Mouse (Mus musculus) heart, adult 2 months (tissue): ENCODE data around the gene E130116L18Rik.
"Not testable (repeated sequence)": the region's sequence is repeated elsewhere in the genome, so short reads cannot be mapped to it uniquely, and the experiment has no call there.

Experiments used
- CTCF ChIP-seq: fragments of 200-600 bp; IDR thresholded peaks from 2 replicates; pipeline ENCODE4 v1.8.1; 2022; ENCODE audit warnings: antibody characterized with exemption, mild to moderate bottlenecking, moderate library complexity
- EP300 ChIP-seq: fragments of 200-500 bp; IDR thresholded peaks from 2 replicates; pipeline ENCODE4 v1.6.1; 2011; ENCODE audit warnings: low read depth, low read length, control low read depth; ENCODE audit not compliant: insufficient read depth
- POLR2A ChIP-seq: fragments of 200-500 bp; IDR thresholded peaks from 2 replicates; pipeline ENCODE4 v1.6.1; 2011; ENCODE audit warnings: mild to moderate bottlenecking, low read depth, low read length, control low read depth; ENCODE audit not compliant: insufficient read depth

DNA sequence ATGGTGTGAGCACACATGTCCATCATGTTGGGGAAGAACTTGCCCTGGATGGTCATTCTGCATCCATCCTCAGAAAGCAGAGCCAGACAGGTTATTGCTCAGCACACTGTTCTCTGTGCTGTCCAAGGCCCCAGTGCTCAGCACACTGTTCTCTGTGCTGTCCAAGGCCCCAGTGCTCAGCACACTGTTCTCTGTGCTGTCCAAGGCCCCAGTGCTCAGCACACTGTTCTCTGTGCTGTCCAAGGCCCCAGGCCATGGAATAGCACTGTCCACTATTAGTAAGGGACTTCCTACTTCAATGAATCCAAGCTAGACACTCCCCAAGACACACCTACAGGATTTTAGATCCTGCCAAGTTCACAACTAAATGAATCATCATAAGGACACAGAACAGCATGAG, 9.7 kb downstream of the E130116L18Rik start:
- TF ChIP-seq POLR2A, CTCF, EP300: not testable (repeated sequence)
